Mouse (Mus musculus): Measurements from ENCODE around the gene Htr2b.

Htr2b gene

DNA sequence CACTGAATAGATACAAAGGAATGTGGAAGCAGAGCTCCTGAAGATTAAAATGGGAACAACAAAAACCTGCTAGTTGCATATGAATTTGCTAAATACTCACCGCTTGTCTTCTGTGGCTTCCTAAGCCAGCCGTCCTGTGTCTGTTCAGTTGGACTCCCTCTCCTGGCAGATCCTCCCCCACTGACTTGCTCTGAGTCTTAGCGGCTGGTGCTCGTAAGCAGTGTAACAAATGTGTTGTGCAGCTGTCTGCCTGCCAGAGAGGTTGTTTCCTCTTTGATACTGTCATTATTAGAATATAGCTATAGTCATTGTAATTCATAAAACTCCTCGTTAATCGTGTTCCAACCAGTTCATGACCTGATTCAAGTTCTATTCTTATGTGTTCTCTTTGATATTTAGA is at the start of gene Htr2b:
Htr2b (minus strand) TSS at position 192 of the 400 bp plus-strand sequence.
- DNase-seq (ENCODE audit: low read depth in 2 of 2, low spot score in 2 of 2), result no peak

DNA sequence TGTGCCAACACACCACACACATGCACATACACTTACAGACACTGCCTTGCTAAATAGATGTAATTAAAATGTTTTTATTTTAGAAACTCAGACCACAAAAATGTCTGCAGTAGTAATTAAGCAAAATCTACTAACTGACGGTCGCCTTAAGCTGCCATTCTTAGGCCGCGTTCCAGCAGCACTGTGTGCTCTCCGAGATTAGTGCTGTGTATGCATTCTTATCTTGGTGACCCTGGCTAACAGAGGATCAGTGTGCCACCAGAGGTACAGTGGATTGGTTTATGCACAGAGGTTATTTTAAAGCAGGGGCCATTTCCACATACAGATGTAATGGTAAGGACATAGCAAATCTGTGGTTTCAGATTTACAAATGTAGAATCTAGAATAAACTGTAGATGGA is 49.3 kb upstream of the Htr2b start:
- DNase-seq (ENCODE audit: low read depth in 2 of 2, low spot score in 2 of 2), result no peak

DNA sequence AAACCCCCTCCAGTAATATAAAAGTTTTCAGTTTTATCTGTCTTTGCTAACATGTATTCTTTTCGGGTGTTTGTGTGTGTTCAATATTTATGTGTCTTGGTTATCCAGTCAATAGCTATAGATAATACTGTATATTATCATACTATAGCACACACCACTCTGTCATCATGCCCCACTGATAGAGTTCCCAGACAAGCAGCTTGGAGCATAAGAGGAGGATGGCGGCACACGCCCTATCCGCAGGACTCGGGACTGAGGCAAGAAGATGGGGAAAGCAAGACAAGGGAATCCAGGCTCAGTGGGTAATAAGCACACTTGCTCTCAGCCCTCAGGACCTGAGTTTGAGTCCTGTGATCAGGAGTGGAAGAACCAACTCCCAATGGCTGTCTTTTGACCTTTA is 48.7 kb upstream of the Htr2b start:
- DNase-seq (ENCODE audit: low read depth in 2 of 2, low spot score in 2 of 2), result no peak

DNA sequence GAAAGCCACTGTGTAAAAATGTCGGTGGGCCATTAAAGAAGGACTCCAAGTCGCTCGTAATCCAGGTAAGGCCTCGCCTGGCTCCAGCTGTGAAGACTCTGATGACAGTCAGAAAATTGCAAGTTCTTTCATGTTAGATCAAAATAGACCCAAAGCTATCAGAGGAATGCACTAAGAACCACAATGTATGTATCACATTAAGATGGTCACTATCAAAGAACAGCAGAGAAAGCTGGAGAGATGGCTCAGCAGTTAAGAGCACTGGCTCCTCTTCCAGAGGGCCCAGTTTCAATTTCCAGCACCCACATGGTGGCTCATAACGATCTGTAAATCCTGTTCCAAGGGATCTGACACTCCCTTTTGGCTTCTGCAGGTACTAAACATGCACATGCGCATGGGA is 48.3 kb upstream of the Htr2b start:
- DNase-seq (ENCODE audit: low read depth in 2 of 2, low spot score in 2 of 2), result no peak

DNA sequence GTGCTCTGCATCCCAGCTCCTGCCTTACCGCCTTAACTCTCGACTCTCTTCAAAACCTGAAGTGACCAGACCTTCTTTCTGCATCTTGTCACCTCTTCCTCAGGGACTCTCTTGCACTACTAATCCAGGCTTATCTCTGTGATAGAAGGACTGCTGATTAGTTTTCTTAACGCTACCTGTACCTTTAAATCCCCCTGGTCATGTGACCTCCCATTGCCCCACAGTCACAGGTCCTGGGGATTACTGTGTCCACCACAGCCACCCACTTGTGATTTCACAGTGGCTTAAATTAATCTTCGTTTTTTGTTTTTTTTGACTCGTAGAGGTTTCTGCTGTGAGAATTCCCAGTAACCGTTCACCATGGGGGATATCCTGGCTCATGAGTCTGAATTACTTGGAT is 44.8 kb upstream of the Htr2b start:
- DNase-seq (ENCODE audit: low read depth in 2 of 2, low spot score in 2 of 2), result no peak

DNA sequence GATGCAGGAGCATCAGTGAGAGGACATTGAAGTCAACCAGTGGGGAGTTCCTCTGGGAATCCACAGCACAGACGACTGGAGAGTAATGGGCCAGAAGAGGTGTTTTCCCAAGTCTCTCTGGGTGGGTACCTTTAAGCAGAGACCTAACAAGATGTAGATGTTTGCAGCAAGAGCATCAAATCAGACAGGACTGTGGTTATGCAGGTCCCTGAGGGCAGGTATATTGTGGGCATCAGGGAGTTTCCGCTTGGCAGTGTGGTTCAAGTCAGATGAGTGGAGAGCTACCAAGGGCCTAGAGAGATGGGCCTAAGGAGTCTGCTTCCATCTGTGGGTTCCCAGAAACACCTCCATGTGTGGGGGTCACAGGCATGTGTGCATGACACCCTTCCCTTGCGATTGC is 44.3 kb upstream of the Htr2b start:
- no peak for DNase-seq (ENCODE audit: low read depth in 2 of 2, low spot score in 2 of 2)

DNA sequence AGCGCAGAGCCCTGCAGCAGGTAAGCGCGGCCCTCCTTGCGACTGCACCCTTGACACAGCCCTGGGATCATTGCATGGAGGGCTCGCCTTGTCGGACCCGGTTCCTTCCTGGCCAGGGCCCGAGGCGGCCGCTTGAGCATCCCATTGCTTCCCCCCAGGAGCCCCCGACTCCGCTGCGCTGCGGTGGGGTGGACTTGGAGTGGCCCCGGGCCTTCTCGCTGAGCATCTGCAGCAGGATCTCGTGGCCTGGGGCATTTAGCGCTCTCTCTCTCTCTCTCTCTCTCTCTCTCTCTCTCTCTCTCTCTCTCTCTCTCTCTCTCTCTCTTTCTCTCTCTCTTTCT is 43.0 kb upstream of the Htr2b start:
- no peak for DNase-seq (ENCODE audit: low read depth in 2 of 2, low spot score in 2 of 2)

DNA sequence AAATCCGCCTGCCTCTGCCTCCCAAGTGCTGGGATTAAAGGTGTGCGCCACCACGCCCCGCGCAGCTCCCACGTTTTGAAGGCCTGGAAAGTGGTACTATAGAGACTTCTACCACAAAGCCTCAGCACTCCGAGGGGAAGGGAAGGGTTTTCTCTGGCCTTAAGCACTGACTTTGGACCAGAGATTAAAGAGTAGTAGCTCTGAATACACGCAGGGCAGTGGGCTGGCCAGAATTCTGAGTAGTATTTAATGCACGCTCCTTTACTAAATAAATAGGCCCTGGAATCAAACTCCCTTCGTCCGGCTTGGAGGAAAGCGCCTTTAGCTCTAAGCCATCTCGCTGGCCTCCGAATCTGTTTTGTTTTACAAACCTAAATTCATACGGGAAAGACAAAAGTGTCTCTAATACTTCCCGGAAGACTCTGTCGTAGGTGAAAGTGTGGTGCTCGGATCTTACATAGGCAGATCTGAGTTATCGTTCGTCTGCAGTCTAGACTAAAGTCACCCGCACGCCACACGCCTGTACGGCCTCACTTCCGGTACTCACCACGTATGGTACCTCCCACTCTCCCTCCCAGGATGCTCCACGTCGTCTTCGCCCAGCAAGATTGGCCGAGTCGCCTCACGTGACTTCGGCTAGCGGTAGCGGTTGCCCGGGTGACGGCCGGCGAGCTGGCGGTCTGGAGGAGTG is 42.5 kb upstream of the Htr2b start, which contains the start of gene Armc9:
Armc9 (plus strand) TSS at position 648 of the 691 bp plus-strand sequence.
- peak; percentile 93 to 94 for DNase-seq (ENCODE audit: low read depth in 2 of 2, low spot score in 2 of 2)

DNA sequence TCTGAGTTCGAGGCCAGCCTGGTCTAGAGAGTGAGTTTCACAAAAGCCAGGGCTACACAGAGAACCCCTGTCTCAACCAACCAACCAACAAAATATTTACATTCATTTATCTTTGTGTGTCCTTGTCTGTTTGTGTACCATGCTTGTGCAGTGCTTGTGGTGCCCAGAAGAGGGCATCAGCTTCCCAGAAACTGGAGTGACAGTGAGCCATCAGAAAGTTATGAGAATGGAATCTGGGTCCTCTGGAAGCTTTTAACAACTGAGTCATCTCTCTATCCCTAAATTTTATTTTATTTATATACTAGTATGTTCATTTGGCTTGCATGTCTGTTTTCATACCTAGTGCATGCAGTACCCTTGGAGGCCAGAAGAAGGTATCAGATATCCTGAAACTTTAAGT is 40.8 kb upstream of the Htr2b start:
- no peak for DNase-seq (ENCODE audit: low read depth in 2 of 2, low spot score in 2 of 2)

DNA sequence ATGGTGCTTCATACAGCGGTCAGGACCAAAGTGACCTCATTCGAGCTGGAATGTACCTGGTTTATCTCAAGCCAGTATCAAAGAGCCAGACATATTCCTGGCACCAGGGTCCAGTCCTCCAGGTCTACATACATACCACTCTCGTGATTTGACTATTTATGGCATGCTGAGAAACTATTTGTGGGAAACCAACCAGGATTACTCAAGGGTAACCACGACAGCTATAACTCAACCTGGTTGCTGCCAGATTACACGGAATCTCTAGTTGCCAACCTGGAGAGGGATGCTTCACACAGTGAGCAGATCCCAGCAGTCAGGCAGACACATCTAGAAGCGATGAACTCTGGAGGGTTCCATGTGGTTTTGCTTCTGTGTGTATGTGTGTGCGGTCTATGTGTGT is 39.6 kb upstream of the Htr2b start:
- no peak for DNase-seq (ENCODE audit: low read depth in 2 of 2, low spot score in 2 of 2)

DNA sequence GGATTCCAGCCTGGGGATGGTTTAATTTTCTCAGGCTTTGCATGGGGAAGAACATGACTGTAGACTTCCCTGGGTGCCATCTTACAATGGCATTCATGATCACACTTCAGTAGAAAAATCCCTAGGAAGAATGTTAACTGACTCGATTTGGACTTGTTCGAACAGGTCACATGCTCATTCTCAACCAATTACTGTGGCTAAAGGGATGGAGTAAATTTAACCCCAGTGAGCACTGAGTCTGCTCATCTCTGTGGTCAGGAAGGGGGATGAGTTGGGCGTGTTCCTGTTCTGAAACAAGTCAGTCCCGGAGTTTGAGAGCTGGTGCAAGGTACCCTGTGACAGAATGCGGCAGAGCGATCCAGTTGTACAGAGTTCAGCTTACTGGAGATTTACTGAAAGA is 39.2 kb upstream of the Htr2b start:
- no peak for DNase-seq (ENCODE audit: low read depth in 2 of 2, low spot score in 2 of 2)

DNA sequence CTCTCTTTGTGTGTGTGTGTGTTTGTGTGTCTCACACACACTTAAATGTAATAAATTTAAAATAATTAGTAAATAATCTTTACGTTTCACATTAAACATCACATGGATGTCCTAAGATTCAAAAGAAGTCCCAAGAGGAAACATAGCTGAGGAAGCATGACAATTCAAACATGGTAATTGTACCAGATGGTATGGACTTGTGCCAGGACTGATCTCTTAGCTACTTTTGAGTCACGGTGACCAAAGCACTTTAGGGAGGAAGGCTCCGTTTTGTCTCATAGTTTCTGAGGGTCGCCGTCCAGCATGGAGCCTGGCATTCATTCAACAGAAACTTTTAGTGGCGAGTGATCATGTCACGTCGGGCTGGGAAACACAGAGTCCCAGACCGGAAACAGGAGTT is 36.4 kb upstream of the Htr2b start:
- DNase-seq (ENCODE audit: low read depth in 2 of 2, low spot score in 2 of 2), result no peak

DNA sequence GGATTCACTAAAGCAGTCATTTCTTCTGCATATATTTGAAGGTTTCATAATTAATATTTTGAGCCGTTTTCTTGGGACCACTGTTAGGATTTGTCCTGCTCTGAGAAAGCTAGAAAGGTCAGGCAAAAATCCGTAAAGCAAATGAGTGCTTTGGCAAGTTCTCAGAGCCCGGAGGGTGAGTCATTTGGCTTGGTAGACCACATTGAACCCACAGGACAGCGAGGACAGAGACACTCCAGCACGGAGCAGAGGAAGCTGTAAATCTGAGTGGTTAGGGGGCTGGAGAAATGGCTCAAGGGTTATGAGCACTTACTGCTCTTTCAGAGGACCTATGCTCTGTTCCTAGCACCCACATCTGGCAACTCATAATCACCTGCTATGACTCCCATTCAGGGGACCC is 35.8 kb upstream of the Htr2b start:
- no peak for DNase-seq (ENCODE audit: low read depth in 2 of 2, low spot score in 2 of 2)

DNA sequence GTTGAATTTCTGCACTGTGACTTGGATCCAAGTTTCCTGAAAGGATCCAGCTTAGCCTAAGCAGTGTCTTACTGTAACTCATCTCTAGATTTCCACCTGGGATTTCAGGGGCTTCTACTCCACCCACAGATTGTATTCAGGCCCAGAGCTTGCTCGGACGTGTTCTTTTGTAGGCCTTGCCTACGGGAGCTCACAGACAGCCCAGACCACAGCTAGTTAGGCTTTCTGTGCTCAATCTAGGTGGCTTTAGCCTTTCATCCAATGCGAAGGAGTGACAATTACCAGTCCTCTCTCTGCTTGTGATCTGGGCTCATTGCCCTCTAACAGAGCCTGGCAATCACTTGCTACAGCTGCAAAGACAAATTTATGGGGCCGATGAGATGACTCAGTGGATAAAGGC is 34.5 kb upstream of the Htr2b start:
- no peak for DNase-seq (ENCODE audit: low read depth in 2 of 2, low spot score in 2 of 2)

DNA sequence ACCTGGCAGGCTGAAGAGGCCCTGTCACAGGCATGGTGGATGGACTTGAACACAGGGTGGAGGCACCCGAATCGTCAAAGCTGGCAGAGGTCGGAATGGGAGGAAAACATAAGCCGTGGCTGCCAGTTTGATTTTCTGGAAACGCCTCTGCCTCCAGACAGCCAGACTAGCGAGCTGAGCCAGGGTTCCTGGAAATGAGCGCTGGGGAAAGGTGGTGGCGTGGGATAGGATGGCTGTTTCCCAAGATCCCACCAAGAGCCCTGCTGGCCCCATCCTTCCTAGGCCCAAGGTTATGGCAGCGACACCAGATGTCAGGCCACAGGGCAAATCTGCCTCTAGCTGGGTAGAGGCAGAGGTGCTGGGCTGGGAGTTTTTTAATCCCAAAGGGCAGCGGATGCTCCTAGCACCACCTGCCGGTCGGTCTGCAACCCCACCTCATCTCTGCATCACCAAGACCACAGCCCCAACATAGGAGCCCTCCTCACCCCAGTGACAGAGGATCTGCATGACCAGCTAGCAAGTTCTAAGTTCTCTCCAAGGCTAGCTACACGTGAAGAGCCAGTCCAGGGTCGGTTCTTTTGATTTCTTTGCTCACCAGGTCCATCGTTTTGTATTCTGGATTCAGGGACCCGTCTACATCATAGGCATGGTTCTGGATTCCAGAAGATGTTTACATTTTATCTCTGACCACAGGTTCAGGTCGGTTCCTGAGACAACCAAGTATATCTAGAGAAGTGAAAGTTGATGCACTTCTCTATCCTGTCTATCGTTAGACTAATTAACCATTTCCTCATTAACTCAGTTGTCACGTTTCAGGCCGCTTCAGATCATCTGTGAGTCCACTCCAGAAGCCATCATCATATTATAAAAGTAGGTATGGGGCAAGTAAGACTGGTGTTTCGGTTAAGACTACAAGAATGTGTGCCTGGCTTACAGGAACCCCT is 32.5 kb upstream of the Htr2b start:
- no peak for DNase-seq (ENCODE audit: low read depth in 2 of 2, low spot score in 2 of 2)

DNA sequence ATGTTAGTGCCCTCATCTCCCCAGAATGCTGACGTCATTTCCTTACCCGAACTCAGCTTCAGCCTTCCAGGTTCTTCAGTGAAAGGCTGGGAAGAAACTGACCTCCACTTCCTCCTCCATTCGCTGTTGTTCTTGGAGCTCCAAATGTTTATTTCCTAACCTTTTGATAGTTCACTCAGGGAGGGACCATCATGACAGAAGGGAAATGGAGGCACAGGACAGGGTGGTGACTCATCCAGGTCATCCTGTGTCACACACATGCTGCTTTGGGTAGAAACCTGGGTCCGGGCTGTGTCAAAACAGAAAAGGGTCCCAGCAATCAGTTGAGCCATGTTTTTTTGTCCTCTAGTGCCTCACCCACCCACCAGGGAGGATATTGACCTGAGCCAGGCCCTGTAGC is 31.4 kb upstream of the Htr2b start:
- no peak for DNase-seq (ENCODE audit: low read depth in 2 of 2, low spot score in 2 of 2)

DNA sequence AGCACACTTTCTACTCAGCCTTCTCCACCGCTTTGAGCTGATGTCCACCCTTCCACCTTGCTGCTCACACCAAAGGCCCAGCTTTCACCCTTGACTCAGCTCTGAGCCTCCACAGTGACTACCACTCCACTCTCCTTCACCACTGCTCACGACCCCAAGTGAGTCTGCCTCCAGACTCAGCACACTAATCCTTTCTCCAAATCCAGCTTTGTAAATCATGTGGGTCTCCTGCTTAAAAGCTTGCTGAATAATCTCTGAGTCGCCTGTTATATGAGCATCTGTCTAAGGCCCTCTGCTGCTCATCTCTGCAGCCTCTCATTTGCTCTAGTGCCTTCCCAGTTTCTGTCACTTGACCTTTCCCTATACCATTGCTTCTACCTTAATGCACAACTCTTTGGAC is 29.3 kb upstream of the Htr2b start:
- DNase-seq (ENCODE audit: low read depth in 2 of 2, low spot score in 2 of 2), result no peak

DNA sequence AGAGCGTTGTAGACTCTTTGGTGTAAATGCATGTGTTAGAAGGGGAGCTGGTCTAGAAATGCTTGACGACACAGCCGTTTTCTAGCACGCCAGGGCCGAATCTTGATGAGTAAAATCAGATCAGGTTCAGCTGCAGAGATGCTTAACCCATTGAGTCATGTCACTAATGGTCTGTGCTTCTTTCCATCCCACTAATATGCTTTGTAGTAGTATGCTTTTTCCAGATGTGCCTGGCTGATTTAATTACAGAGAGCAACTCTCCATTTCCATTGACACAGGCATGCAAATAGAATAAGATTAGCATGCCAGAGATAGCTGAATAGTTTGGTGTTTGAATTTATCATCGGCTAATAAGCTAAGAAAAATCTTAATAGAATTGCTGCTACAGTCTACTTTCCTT is 23.5 kb upstream of the Htr2b start:
- no peak for DNase-seq (ENCODE audit: low read depth in 2 of 2, low spot score in 2 of 2)

DNA sequence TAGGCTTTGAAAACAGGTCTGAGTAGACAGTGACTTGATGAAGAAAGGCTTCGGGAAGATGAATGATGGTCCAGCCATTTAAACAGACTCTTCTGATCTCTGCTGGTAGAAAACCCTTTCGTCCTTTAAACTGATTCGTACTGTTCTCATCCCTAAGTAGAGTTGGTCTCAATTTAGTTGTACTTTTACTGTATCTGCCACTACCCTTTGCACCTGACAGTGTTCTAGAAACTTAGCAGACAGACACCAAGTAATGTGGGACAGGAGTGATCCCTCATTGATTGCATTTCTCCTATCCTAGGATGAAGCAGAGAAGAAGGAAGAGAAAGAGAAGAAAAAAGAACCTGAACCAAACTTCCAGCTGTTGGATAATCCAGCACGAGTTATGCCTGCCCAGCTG is 21.6 kb upstream of the Htr2b start, which contains the start of gene Gm21972:
Gm21972 (plus strand) TSS at position 301 of the 400 bp plus-strand sequence.
- no peak for DNase-seq (ENCODE audit: low read depth in 2 of 2, low spot score in 2 of 2)

DNA sequence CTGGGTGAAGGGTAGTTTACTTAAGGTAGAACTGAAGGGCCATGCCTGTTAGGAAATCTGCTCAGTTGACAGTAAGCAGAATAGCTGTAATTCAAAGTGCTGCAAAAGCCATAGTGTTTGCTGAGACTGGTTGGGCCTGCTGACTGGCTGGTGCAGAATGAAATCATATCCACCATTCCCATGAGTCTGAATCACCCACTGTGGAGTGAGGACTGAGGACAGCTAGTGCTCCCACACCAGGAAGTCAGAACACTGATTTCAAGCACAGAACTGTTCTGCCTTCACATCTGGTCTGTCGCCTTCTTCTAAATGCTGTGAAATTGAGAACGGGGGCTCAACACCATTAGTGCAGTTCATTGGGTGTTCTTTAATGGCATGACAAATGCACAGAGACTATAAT is 14.3 kb upstream of the Htr2b start:
- no peak for DNase-seq (ENCODE audit: low read depth in 2 of 2, low spot score in 2 of 2)

DNA sequence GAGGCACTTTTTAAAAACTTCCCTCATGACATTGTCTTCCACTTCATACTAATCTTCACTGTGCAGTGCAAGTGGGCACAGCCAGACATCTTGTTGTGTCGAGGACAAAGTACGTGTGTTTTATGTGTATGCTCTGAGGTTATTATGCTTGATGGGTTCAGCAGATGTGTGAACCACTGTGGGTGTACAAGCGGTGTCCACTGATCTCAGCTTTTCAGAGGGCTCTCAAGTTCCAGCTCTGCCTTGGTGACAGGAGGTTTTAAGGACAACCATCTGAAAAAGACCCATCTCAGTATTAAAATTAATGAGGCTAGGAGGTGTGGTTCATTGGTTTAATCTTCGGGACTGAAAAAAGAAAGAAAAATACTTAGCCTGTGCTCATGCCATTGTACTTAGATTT is 7.8 kb upstream of the Htr2b start:
- no peak for DNase-seq (ENCODE audit: low read depth in 2 of 2, low spot score in 2 of 2)

DNA sequence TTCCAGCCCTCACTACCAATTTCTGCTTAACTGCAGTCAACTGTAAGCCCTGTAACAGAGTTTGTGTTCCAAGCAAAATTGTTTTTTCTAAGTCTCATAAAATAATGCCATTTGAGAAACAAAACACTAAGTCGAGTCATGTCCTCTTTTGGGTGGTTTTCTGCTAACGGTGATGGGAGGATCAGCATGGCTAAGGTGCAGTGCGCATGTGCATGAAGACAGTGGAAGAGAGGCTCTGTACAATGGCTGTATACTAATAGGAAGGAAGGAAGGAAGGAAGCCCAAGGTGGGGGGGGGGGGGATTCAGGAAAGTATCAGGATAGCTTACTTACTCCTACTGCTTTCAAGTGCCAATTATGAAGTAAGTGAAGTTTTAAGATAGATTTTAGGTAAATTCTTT is 2.4 kb upstream of the Htr2b start:
- DNase-seq (ENCODE audit: low read depth in 2 of 2, low spot score in 2 of 2), result no peak

DNA sequence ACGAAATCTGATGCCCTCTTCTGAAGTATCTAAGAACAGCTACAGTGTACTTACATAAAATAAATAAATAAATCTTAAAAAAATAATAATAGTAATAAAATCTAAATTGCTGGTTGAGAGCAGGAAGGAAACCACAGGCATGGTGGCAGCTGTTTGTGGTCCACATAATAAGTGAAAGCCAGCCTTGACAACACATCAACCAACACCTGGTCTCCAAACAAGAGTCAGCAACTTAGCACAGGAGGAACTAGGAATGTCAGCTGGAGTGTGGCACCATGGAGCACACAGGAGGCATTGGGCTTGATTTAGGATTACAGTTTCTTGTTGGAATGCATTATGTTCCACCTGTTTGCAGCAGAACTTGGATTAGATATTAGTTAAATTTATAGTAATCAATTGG is 6.7 kb downstream of the Htr2b start:
- no peak for DNase-seq (ENCODE audit: low read depth in 2 of 2, low spot score in 2 of 2)

Data from CD8-positive naive resting alpha-beta T cell, adult 2 months (primary cell).